Mouse (Mus musculus) embryonic facial prominence, embryonic 13.5 days (tissue): ENCODE measurements at regions not wholly inside any gene's neighbourhood (a gene's known extent, or its start where the extent isn't known, plus 50 kb on each side); places are given as distances from the start of the nearest gene placed in this dataset.
A peak's percentile ranks its signal among the peaks of the same experiment; 100 is the strongest.
"Not testable (repeated sequence)": the region's sequence is repeated elsewhere in the genome, so short reads cannot be mapped to it uniquely, and the experiment has no call there.

Source experiments
- ATAC-seq: fragments of 200-750 bp; cut with Nextera tagmentation; 2 replicates; pipeline ENCODE4 v1.8.0; 2017; ENCODE audit warnings: low read depth; ENCODE audit not compliant: insufficient number of reproducible peaks, insufficient read depth, low FRiP score, low TSS enrichment
- H3K27ac ChIP-seq: fragments of 300-500 bp; sonication (generic); 2 replicates; pipeline ENCODE4 v1.5.1; 2015; ENCODE audit warnings: moderate library complexity, mild to moderate bottlenecking, inconsistent platforms
- H3K27me3 ChIP-seq: fragments of 300-500 bp; sonication (generic); 2 replicates; pipeline ENCODE4 v1.6.1; 2015; ENCODE audit warnings: mild to moderate bottlenecking, inconsistent platforms
- H3K36me3 ChIP-seq: fragments of 300-500 bp; sonication (generic); 2 replicates; pipeline ENCODE4 v1.6.1; 2015; ENCODE audit warnings: mild to moderate bottlenecking, inconsistent platforms
- H3K4me1 ChIP-seq: fragments of 300-500 bp; sonication (generic); 2 replicates; pipeline ENCODE4 v1.6.1; 2015; ENCODE audit warnings: inconsistent platforms
- H3K4me2 ChIP-seq: fragments of 300-500 bp; sonication (generic); 2 replicates; pipeline ENCODE4 v1.6.1; 2015; ENCODE audit warnings: moderate library complexity, mild to moderate bottlenecking, inconsistent platforms
- H3K4me3 ChIP-seq: fragments of 300-500 bp; sonication (generic); 2 replicates; pipeline ENCODE4 v1.5.1; 2015; ENCODE audit warnings: mild to moderate bottlenecking, inconsistent platforms
- H3K9ac ChIP-seq: fragments of 300-500 bp; sonication (generic); 2 replicates; pipeline ENCODE4 v1.6.1; 2015; ENCODE audit warnings: mild to moderate bottlenecking, inconsistent platforms
- H3K9me3 ChIP-seq: fragments of 300-500 bp; sonication (generic); 2 replicates; pipeline ENCODE4 v1.6.1; 2016; ENCODE audit warnings: inconsistent platforms
- WGBS: fragments of 180-500 bp; shearing (Covaris S2); methylation state at CpG from one replicate; pipeline ENCODE4 v1.1.7; 2015; ENCODE audit warnings: mixed read lengths; 5-methylcytosine and 5-hydroxymethylcytosine counted together

DNA sequence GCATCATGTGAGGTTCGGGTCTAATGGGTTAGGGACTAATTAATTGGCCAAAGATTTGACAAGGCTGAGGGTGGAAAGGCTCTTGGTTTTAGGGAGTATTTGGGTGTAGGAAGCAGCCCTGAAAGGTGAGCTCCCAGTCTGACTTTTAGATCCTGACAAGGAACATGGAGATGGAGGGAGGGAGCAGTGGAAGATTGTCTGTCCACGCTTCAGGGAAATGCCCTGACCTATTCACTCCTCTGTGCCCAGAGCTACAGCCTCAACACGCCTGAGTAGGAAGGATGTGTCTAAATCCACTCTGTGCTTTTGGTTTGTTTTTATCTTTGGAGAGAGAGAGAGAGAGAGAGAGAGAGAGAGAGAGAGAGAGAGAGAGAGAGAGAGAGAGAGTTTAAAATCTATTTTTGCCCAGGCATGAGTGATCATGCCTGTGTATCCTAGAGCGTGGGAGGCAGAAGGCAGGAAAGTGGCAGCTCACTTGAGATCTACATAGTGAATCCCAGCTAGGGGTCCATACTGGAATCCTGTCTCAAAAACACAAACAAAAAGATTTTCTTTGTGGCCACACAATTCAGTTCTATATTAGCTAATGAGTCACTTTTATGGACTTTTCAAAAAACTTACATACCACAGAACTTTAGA is 511.5 kb upstream of the Tbl1xr1 start:
- peaks cover 20% of the 10 kb centered on the region for H3K4me1 ChIP-seq
- no peak overlapping the region for H3K4me3 ChIP-seq
- no peaks in the 10 kb centered on the region for H3K36me3 ChIP-seq
- ATAC-seq: no peak
- no peak overlapping the region for H3K9ac ChIP-seq
- 35% methylated on average over 4 of the region's 4 CpGs for WGBS
- H3K9me3 ChIP-seq: no peaks in the 10 kb centered on the region
- peak overlapping the region; percentile 80 for H3K27ac ChIP-seq
- H3K4me2 ChIP-seq: peak overlapping the region; percentile 26; the same call in 1 of the 2 replicates
- H3K27me3 ChIP-seq: no peaks in the 10 kb centered on the region

DNA sequence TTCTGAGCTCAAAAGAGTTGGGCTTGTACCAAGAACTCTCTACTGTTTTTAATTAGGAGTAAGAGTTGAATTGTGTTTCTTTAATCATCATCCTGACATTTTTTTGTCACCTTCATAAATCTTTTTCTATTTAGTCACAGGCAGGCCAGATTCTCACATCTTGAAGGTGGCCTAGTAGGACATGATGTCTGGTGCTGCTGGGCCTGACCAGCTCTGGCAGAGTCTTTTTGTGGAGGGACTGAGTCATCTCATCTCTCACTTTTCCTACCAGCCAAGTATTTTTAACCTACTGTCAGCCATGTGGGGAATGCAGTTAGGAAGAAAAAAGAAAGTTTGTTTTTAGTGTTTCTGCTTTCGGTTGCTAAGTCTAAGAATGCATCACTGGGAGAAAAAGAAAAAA is 506.7 kb upstream of the Tbl1xr1 start:
- no peak for ATAC-seq
- 57% methylated on average over 1 of the region's 1 CpGs for WGBS
- no peaks in the 10 kb centered on the region for H3K9me3 ChIP-seq
- no peak overlapping the region; the same call in 1 of the 2 replicates for H3K27ac ChIP-seq
- no peak overlapping the region for H3K9ac ChIP-seq
- H3K4me2 ChIP-seq: no peak overlapping the region
- no peaks in the 10 kb centered on the region for H3K36me3 ChIP-seq
- H3K4me3 ChIP-seq: no peak overlapping the region
- H3K27me3 ChIP-seq: no peaks in the 10 kb centered on the region
- peaks cover 5% of the 10 kb centered on the region for H3K4me1 ChIP-seq

- 79% methylated on average over 3 of the region's 3 CpGs for WGBS
Observed at GRCm38 (mm10) chr3:21578635-21579034, 497.8 kb upstream of the Tbl1xr1 start.

DNA sequence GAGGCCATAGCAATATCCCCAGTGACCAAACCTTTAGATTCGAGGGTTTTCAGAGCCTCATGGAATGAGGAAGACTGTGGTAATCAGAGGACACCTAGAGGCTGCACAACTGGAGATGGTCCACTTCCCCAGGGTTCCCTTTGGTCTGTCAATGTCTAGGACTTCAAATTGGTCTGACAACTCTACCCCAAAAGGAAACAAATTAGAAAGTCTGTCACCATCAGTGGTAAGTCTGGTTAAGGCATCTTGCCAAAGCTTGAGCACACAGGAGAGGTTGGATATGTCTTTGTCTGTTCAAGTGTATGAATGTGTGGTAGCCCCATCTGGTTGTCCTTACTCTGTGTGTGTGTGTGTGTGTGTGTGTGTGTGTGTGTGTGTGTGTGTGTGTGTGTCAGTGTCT is 494.3 kb upstream of the Tbl1xr1 start:
- no peak for ATAC-seq
- H3K9ac ChIP-seq: no peak overlapping the region
- H3K4me2 ChIP-seq: no peak overlapping the region
- no peak overlapping the region for H3K27ac ChIP-seq
- H3K9me3 ChIP-seq: no peaks in the 10 kb centered on the region
- no peak overlapping the region for H3K4me3 ChIP-seq
- 72% methylated on average over 1 of the region's 1 CpGs for WGBS
- no peaks in the 10 kb centered on the region for H3K36me3 ChIP-seq
- H3K27me3 ChIP-seq: no peaks in the 10 kb centered on the region
- no peaks in the 10 kb centered on the region for H3K4me1 ChIP-seq

More at GRCm38 (mm10) chr3:21578635-21579034, 497.8 kb upstream of the Tbl1xr1 start:
- ATAC-seq: no peak
- Histone ChIP-seq H3K9ac (no peak overlapping the region), H3K4me1 (no peaks in the 10 kb centered on the region), H3K27me3 (no peaks in the 10 kb centered on the region), H3K9me3 (no peaks in the 10 kb centered on the region), H3K4me3 (no peak overlapping the region), H3K36me3 (no peaks in the 10 kb centered on the region), H3K27ac (no peak overlapping the region), H3K4me2 (no peak overlapping the region)

GRCm38 (mm10) chr3:21585767-21586166 is 490.7 kb upstream of the Tbl1xr1 start:
- no peak overlapping the region for H3K27ac ChIP-seq
- ATAC-seq: no peak
- H3K27me3 ChIP-seq: no peaks in the 10 kb centered on the region
- no peak overlapping the region for H3K4me3 ChIP-seq
- no peaks in the 10 kb centered on the region for H3K9me3 ChIP-seq
- WGBS: 73% methylated on average over 3 of the region's 3 CpGs
- H3K9ac ChIP-seq: no peak overlapping the region
- no peaks in the 10 kb centered on the region for H3K4me1 ChIP-seq
- no peaks in the 10 kb centered on the region for H3K36me3 ChIP-seq
- H3K4me2 ChIP-seq: no peak overlapping the region

DNA sequence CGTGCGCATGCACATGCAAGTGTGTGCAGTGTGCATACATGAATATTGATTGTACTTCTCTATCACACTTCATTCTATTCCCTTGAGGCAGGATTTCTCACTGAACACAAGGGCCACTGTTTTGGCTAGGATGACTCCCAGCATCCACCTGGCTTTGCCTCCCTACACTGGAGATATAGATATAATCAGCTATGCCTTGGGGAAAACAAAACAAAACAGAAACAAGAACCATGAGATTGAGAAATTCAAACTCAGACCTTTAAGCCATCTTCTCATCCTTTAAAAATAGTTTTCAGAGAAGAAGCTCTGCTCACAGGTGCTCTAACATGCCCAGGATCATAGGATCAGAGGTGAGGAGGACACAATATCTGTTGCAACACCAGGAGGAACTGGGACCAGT is 469.6 kb upstream of the Tbl1xr1 start:
- H3K27me3 ChIP-seq: no peaks in the 10 kb centered on the region
- ATAC-seq: no peak
- no peaks in the 10 kb centered on the region for H3K4me1 ChIP-seq
- H3K9me3 ChIP-seq: no peaks in the 10 kb centered on the region; the same call in 1 of the 2 replicates
- H3K4me3 ChIP-seq: no peak overlapping the region
- no peak overlapping the region for H3K27ac ChIP-seq
- no peak overlapping the region for H3K4me2 ChIP-seq
- no peaks in the 10 kb centered on the region for H3K36me3 ChIP-seq
- no peak overlapping the region for H3K9ac ChIP-seq
- WGBS: 99% methylated on average over 2 of the region's 2 CpGs

- Histone ChIP-seq H3K4me3 (no peak overlapping the region), H3K27me3 (no peaks in the 10 kb centered on the region), H3K27ac (no peak overlapping the region), H3K4me2 (no peak overlapping the region), H3K9me3 (no peaks in the 10 kb centered on the region; the same call in 1 of the 2 replicates), H3K4me1 (no peaks in the 10 kb centered on the region), H3K9ac (no peak overlapping the region), H3K36me3 (no peaks in the 10 kb centered on the region)
- no peak for ATAC-seq
- 84% methylated on average over 2 of the region's 2 CpGs for WGBS
Observed at GRCm38 (mm10) chr3:21610231-21610630, 466.2 kb upstream of the Tbl1xr1 start.

- Histone ChIP-seq H3K4me2 (no peak overlapping the region), H3K4me1 (peaks cover 16% of the 10 kb centered on the region), H3K9ac (no peak overlapping the region), H3K27me3 (no peaks in the 10 kb centered on the region), H3K4me3 (no peak overlapping the region), H3K36me3 (no peaks in the 10 kb centered on the region), H3K9me3 (no peaks in the 10 kb centered on the region), H3K27ac (no peak overlapping the region)
- ATAC-seq: no peak
- WGBS: 96% methylated on average over 2 of the region's 2 CpGs
Observed at GRCm38 (mm10) chr3:21621745-21622144, 454.7 kb upstream of the Tbl1xr1 start.

GRCm38 (mm10) chr3:21625039-21625438 is 451.4 kb upstream of the Tbl1xr1 start:
- Histone ChIP-seq H3K4me1 (peaks cover 16% of the 10 kb centered on the region), H3K9ac (no peak overlapping the region), H3K27ac (peak overlapping the region; percentile 16; the same call in 1 of the 2 replicates), H3K4me3 (no peak overlapping the region), H3K36me3 (no peaks in the 10 kb centered on the region), H3K27me3 (no peaks in the 10 kb centered on the region), H3K9me3 (no peaks in the 10 kb centered on the region), H3K4me2 (no peak overlapping the region)
- ATAC-seq: no peak
- WGBS: 72% methylated on average over 2 of the region's 2 CpGs

- Histone ChIP-seq H3K4me1 (peaks cover 16% of the 10 kb centered on the region), H3K4me2 (no peak overlapping the region), H3K9ac (no peak overlapping the region), H3K9me3 (no peaks in the 10 kb centered on the region), H3K27me3 (no peaks in the 10 kb centered on the region), H3K36me3 (no peaks in the 10 kb centered on the region), H3K4me3 (no peak overlapping the region), H3K27ac (peak overlapping the region; percentile 3; the same call in 1 of the 2 replicates)
- WGBS: 7% methylated on average over 3 of the region's 3 CpGs
- no peak for ATAC-seq
Observed at GRCm38 (mm10) chr3:21626029-21626428, 450.4 kb upstream of the Tbl1xr1 start.

- H3K36me3 ChIP-seq, H3K4me3 ChIP-seq, H3K9me3 ChIP-seq, H3K27me3 ChIP-seq, H3K9ac ChIP-seq, H3K4me2 ChIP-seq, H3K27ac ChIP-seq, ATAC-seq: not testable (repeated sequence)
- 85% methylated on average over 2 of the region's 2 CpGs for WGBS
- peaks cover 11% of the 10 kb centered on the region for H3K4me1 ChIP-seq
Observed at GRCm38 (mm10) chr3:21627048-21627447, 449.4 kb upstream of the Tbl1xr1 start.

DNA sequence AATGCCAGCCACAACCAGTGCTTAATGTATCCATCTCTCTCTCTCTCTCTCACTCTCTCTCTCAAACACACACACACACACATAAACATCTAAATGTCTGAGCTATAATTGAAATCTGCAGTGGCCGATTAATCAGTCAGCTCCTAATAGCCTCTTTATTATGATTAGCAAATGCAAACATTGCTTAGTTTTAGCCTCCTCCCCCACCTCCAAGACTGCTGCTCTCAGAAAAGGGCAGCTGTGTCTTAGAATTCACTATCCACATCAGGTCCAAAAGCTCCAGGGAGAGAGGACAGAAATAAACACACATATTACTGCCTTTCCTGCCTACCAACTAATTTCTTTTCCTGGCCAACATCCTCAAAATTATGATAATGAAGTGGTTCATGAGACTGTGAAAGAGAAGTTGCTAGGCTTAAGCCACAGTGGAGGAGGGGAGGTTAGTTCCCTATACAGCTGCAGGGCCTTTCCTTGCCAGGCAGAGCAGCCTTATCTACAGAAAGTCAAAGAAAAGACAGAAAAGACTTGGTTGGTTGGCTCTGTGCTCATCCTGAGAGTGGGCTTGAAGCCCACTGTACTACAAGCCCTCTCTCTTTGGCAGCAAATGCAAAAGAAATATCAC is 442.7 kb upstream of the Tbl1xr1 start:
- no peak overlapping the region for H3K4me2 ChIP-seq
- no peak for ATAC-seq
- H3K27me3 ChIP-seq: no peaks in the 10 kb centered on the region
- H3K36me3 ChIP-seq: no peaks in the 10 kb centered on the region
- no peaks in the 10 kb centered on the region for H3K9me3 ChIP-seq
- H3K4me1 ChIP-seq: peaks cover 5% of the 10 kb centered on the region; the same call in 1 of the 2 replicates
- WGBS: 37% methylated on average over 1 of the region's 1 CpGs
- no peak overlapping the region for H3K4me3 ChIP-seq
- H3K27ac ChIP-seq: no peak overlapping the region
- H3K9ac ChIP-seq: no peak overlapping the region
